Mouse (Mus musculus): ENCODE data around the gene Them7. TPM values are rescaled to one million over a fixed set of nuclear protein-coding genes. Genes with fewer than 3 reads are reported as not detected.

The Them7 gene
- polyA plus RNA-seq, 1 experiment from 2014 or later, result 0.87 TPM

GRCm38 (mm10) chr2:105261335-105261734 is 37.2 kb downstream of the Them7 start:
- ATAC-seq (replicated peaks; ENCODE audit: insufficient number of reproducible peaks, insufficient read depth, low FRiP score, low read depth), result no peak
- Histone ChIP-seq H3K4me2 (no peak overlapping the region), H3K27ac (no peak overlapping the region), H3K4me1 (replicated peaks) (no peaks in the 10 kb centered on the region), H3K9me3 (replicated peaks) (no peaks in the 10 kb centered on the region), H3K36me3 (no peaks in the 10 kb centered on the region), H3K4me3 (no peak overlapping the region), H3K27me3 (no peaks in the 10 kb centered on the region), H3K9ac (no peak overlapping the region)
- WGBS, result 88% methylated on average over 11 of the region's 11 CpGs

GRCm38 (mm10) chr2:105263219-105263618 is 39.1 kb downstream of the Them7 start:
- H3K9ac ChIP-seq, result no peak overlapping the region
- H3K4me1 ChIP-seq (replicated peaks), result no peaks in the 10 kb centered on the region
- no peak overlapping the region for H3K4me2 ChIP-seq
- H3K36me3 ChIP-seq, result no peaks in the 10 kb centered on the region
- H3K9me3 ChIP-seq (replicated peaks), result no peaks in the 10 kb centered on the region
- H3K27ac ChIP-seq, result no peak overlapping the region
- no peak for ATAC-seq (replicated peaks; ENCODE audit: insufficient number of reproducible peaks, insufficient read depth, low FRiP score, low read depth)
- H3K27me3 ChIP-seq, result no peaks in the 10 kb centered on the region
- WGBS, result 43% methylated on average over 2 of the region's 2 CpGs
- H3K4me3 ChIP-seq, result no peak overlapping the region

- H3K4me1 ChIP-seq (replicated peaks), result no peaks in the 10 kb centered on the region
- no peak overlapping the region for H3K4me2 ChIP-seq
- H3K4me3 ChIP-seq, result no peak overlapping the region
- no peaks in the 10 kb centered on the region for H3K36me3 ChIP-seq
- WGBS, result 62% methylated on average over 6 of the region's 6 CpGs
- no peaks in the 10 kb centered on the region for H3K9me3 ChIP-seq (replicated peaks)
- H3K27me3 ChIP-seq, result no peaks in the 10 kb centered on the region
- H3K27ac ChIP-seq, result no peak overlapping the region
- no peak overlapping the region for H3K9ac ChIP-seq
- ATAC-seq (replicated peaks; ENCODE audit: insufficient number of reproducible peaks, insufficient read depth, low FRiP score, low read depth), result no peak
Observed at GRCm38 (mm10) chr2:105282407-105283077, 58.4 kb downstream of the Them7 start.

GRCm38 (mm10) chr2:105283811-105284210 is 59.7 kb downstream of the Them7 start:
- ATAC-seq (replicated peaks; ENCODE audit: insufficient number of reproducible peaks, insufficient read depth, low FRiP score, low read depth), result no peak
- Histone ChIP-seq H3K9me3 (replicated peaks) (no peaks in the 10 kb centered on the region), H3K4me1 (replicated peaks) (no peaks in the 10 kb centered on the region), H3K4me3 (no peak overlapping the region), H3K4me2 (no peak overlapping the region), H3K27me3 (no peaks in the 10 kb centered on the region), H3K9ac (no peak overlapping the region), H3K36me3 (no peaks in the 10 kb centered on the region), H3K27ac (no peak overlapping the region)

- no peaks in the 10 kb centered on the region for H3K4me1 ChIP-seq (replicated peaks)
- 68% methylated on average over 4 of the region's 4 CpGs for WGBS
- H3K4me3 ChIP-seq, result no peak overlapping the region
- H3K27me3 ChIP-seq, result no peaks in the 10 kb centered on the region
- H3K36me3 ChIP-seq, result no peaks in the 10 kb centered on the region
- H3K27ac ChIP-seq, result no peak overlapping the region
- no peak overlapping the region for H3K4me2 ChIP-seq
- ATAC-seq (replicated peaks; ENCODE audit: insufficient number of reproducible peaks, insufficient read depth, low FRiP score, low read depth), result no peak
- H3K9me3 ChIP-seq (replicated peaks), result no peaks in the 10 kb centered on the region
- no peak overlapping the region for H3K9ac ChIP-seq
Observed at GRCm38 (mm10) chr2:105284855-105285254, 60.7 kb downstream of the Them7 start.

- H3K4me2 ChIP-seq, result no peak overlapping the region
- WGBS, result 30% methylated on average over 1 of the region's 1 CpGs
- H3K27ac ChIP-seq, result no peak overlapping the region
- no peak overlapping the region for H3K9ac ChIP-seq
- H3K36me3 ChIP-seq, result no peaks in the 10 kb centered on the region
- H3K9me3 ChIP-seq (replicated peaks), result no peaks in the 10 kb centered on the region
- no peaks in the 10 kb centered on the region for H3K27me3 ChIP-seq
- no peak for ATAC-seq (replicated peaks; ENCODE audit: insufficient number of reproducible peaks, insufficient read depth, low FRiP score, low read depth)
- peaks cover 8% of the 10 kb centered on the region; the same call in 1 of the 2 replicates for H3K4me1 ChIP-seq (replicated peaks)
- H3K4me3 ChIP-seq, result no peak overlapping the region
Observed at GRCm38 (mm10) chr2:105295823-105296222, 71.7 kb downstream of the Them7 start.

- H3K4me1 ChIP-seq (replicated peaks), result peaks cover 8% of the 10 kb centered on the region; the same call in 1 of the 2 replicates
- H3K27ac ChIP-seq, result no peak overlapping the region
- no peak overlapping the region for H3K4me2 ChIP-seq
- WGBS, result 86% methylated on average over 1 of the region's 1 CpGs
- no peaks in the 10 kb centered on the region for H3K27me3 ChIP-seq
- H3K4me3 ChIP-seq, result no peak overlapping the region
- H3K36me3 ChIP-seq, result no peaks in the 10 kb centered on the region
- H3K9me3 ChIP-seq (replicated peaks), result no peaks in the 10 kb centered on the region
- no peak for ATAC-seq (replicated peaks; ENCODE audit: insufficient number of reproducible peaks, insufficient read depth, low FRiP score, low read depth)
- H3K9ac ChIP-seq, result no peak overlapping the region
Observed at GRCm38 (mm10) chr2:105298888-105299287, 74.8 kb downstream of the Them7 start.

GRCm38 (mm10) chr2:105301082-105301481 is 77.0 kb downstream of the Them7 start:
- Histone ChIP-seq H3K4me1 (replicated peaks) (peaks cover 8% of the 10 kb centered on the region; the same call in 1 of the 2 replicates), H3K4me2 (no peak overlapping the region), H3K9ac (no peak overlapping the region), H3K36me3 (no peaks in the 10 kb centered on the region), H3K27me3 (no peaks in the 10 kb centered on the region), H3K27ac (no peak overlapping the region), H3K4me3 (no peak overlapping the region), H3K9me3 (replicated peaks) (no peaks in the 10 kb centered on the region)
- WGBS, result 92% methylated on average over 8 of the region's 8 CpGs
- ATAC-seq (replicated peaks; ENCODE audit: insufficient number of reproducible peaks, insufficient read depth, low FRiP score, low read depth), result no peak

- no peaks in the 10 kb centered on the region for H3K9me3 ChIP-seq (replicated peaks)
- H3K9ac ChIP-seq, result no peak overlapping the region
- H3K27ac ChIP-seq, result no peak overlapping the region
- WGBS, result 43% methylated on average over 10 of the region's 10 CpGs
- H3K4me1 ChIP-seq (replicated peaks), result peaks cover 8% of the 10 kb centered on the region; the same call in 1 of the 2 replicates
- no peak for ATAC-seq (replicated peaks; ENCODE audit: insufficient number of reproducible peaks, insufficient read depth, low FRiP score, low read depth)
- H3K4me2 ChIP-seq, result no peak overlapping the region
- H3K4me3 ChIP-seq, result no peak overlapping the region
- H3K36me3 ChIP-seq, result no peaks in the 10 kb centered on the region
- no peaks in the 10 kb centered on the region for H3K27me3 ChIP-seq
Observed at GRCm38 (mm10) chr2:105301531-105301930, 77.4 kb downstream of the Them7 start.

- Histone ChIP-seq H3K9ac (no peak overlapping the region), H3K36me3 (no peaks in the 10 kb centered on the region), H3K27ac (no peak overlapping the region), H3K4me2 (no peak overlapping the region), H3K4me3 (no peak overlapping the region), H3K4me1 (replicated peaks) (0 out of 2 replicates have a peak, but pooled peaks cover 3% of the 10 kb centered on the region), H3K27me3 (no peaks in the 10 kb centered on the region), H3K9me3 (replicated peaks) (no peaks in the 10 kb centered on the region)
- WGBS, result 68% methylated on average over 6 of the region's 6 CpGs
- no peak for ATAC-seq (replicated peaks; ENCODE audit: insufficient number of reproducible peaks, insufficient read depth, low FRiP score, low read depth)
Observed at GRCm38 (mm10) chr2:105303962-105304514, 79.9 kb downstream of the Them7 start.

- Histone ChIP-seq H3K9ac (no peak overlapping the region), H3K4me1 (replicated peaks) (0 out of 2 replicates have a peak, but pooled peaks cover 3% of the 10 kb centered on the region), H3K27me3 (no peaks in the 10 kb centered on the region), H3K27ac (no peak overlapping the region), H3K4me2 (no peak overlapping the region), H3K4me3 (no peak overlapping the region), H3K9me3 (replicated peaks) (no peaks in the 10 kb centered on the region), H3K36me3 (no peaks in the 10 kb centered on the region)
- ATAC-seq (replicated peaks; ENCODE audit: insufficient number of reproducible peaks, insufficient read depth, low FRiP score, low read depth), result no peak
- 79% methylated on average over 6 of the region's 6 CpGs for WGBS
Observed at GRCm38 (mm10) chr2:105305876-105306275, 81.8 kb downstream of the Them7 start.

GRCm38 (mm10) chr2:105311414-105311813 is 87.3 kb downstream of the Them7 start:
- H3K27ac ChIP-seq, result no peak overlapping the region
- no peak for ATAC-seq (replicated peaks; ENCODE audit: insufficient number of reproducible peaks, insufficient read depth, low FRiP score, low read depth)
- peak overlapping the region; percentile 41 for H3K4me2 ChIP-seq
- 33% methylated on average over 13 of the region's 13 CpGs for WGBS
- H3K4me1 ChIP-seq (replicated peaks), result peaks cover 8% of the 10 kb centered on the region
- H3K4me3 ChIP-seq, result no peak overlapping the region
- H3K9me3 ChIP-seq (replicated peaks), result no peaks in the 10 kb centered on the region
- H3K36me3 ChIP-seq, result no peaks in the 10 kb centered on the region
- no peak overlapping the region for H3K9ac ChIP-seq
- H3K27me3 ChIP-seq, result no peaks in the 10 kb centered on the region
